Mouse (Mus musculus): Measurements from ENCODE around the gene Hdac8. TPM values are rescaled to one million over a fixed set of nuclear protein-coding genes. Genes with fewer than 3 reads are reported as not detected.

Gene Hdac8
- polyA plus RNA-seq, 1 experiment = 24.8 TPM

- no peak overlapping the region for H3K27ac ChIP-seq (ENCODE audit: insufficient read depth, low read length)
- no peaks in the 10 kb centered on the region for H3K4me1 ChIP-seq (ENCODE audit: control insufficient read depth, insufficient read depth, low read length)
- peak; percentile 9 to 21 for DNase-seq
- 5% methylated on average over 46 of the region's 68 CpGs for WGBS
- no peak for TF ChIP-seq POLR2A (IDR thresholded peaks at IDR 0.05; ENCODE audit: borderline replicate concordance, insufficient read depth, low read length)
- no peak for TF ChIP-seq CTCF (IDR thresholded peaks at IDR 0.05; ENCODE audit: borderline replicate concordance, insufficient read depth, low read depth, low read length)
- H3K4me3 ChIP-seq (replicated peaks; ENCODE audit: insufficient read depth, low read depth, low read length) = peak overlapping the region; percentile 63
- no peaks in the 10 kb centered on the region for H3K27me3 ChIP-seq (ENCODE audit: control insufficient read depth, insufficient read depth, low read length)
These were observed 254.8 kb downstream of the Hdac8 start for GRCm38 (mm10) chrX:102250150-102250890.

GRCm38 (mm10) chrX:102244334-102244733 lies 260.8 kb downstream of the Hdac8 start:
- no peak overlapping the region for H3K27ac ChIP-seq (ENCODE audit: insufficient read depth, low read length)
- no peaks in the 10 kb centered on the region for H3K4me1 ChIP-seq (ENCODE audit: control insufficient read depth, insufficient read depth, low read length)
- 80% methylated on average over 2 of the region's 2 CpGs for WGBS
- H3K27me3 ChIP-seq (ENCODE audit: control insufficient read depth, insufficient read depth, low read length) = no peaks in the 10 kb centered on the region
- no peak overlapping the region for H3K4me3 ChIP-seq (replicated peaks; ENCODE audit: insufficient read depth, low read depth, low read length)
- no peak for TF ChIP-seq CTCF (IDR thresholded peaks at IDR 0.05; ENCODE audit: borderline replicate concordance, insufficient read depth, low read depth, low read length)
- no peak for TF ChIP-seq POLR2A (IDR thresholded peaks at IDR 0.05; ENCODE audit: borderline replicate concordance, insufficient read depth, low read length)
- no peak for DNase-seq

Other genes with a start within 250 kb of the Hdac8 start
- gene Phka1, start 138.9 kb upstream of the Hdac8 start, polyA plus RNA-seq (2012; rRNA removed) = 20.8 and 21.8 TPM in 2 replicates
- gene Gm3880, start 181.6 kb upstream of the Hdac8 start, polyA plus RNA-seq (2012; rRNA removed) = not detected in 2 replicates
- not detected in 2 replicates for gene Gm9112, start 202.3 kb upstream of the Hdac8 start, polyA plus RNA-seq (2012; rRNA removed)
- gene Dmrtc1b, start 202.5 kb upstream of the Hdac8 start, polyA plus RNA-seq (2012; rRNA removed) = not detected in 2 replicates

Measured in cerebellum, adult 2 months (tissue).